Mouse (Mus musculus) lung, embryonic 14.5 days (tissue): ENCODE data around the gene Lrmda. TPM values are rescaled to one million over a fixed set of nuclear protein-coding genes. Genes with fewer than 3 reads are reported as not detected.

ENCODE experiments used
- ATAC-seq: fragments of 200-750 bp; cut with Nextera tagmentation; 2 replicates; pipeline ENCODE4 v1.8.0; 2017; ENCODE audit warnings: mild to moderate bottlenecking, moderate TSS enrichment, moderate library complexity; ENCODE audit not compliant: insufficient read depth
- DNase-seq: peaks from one replicate; pipeline ENCODE4 v3.0.0-alpha.2; 2015
- H3K27ac ChIP-seq: fragments of 300-500 bp; sonication (generic); 2 replicates; pipeline ENCODE4 v1.5.1; 2014; ENCODE audit warnings: low read depth, mild to moderate bottlenecking, moderate library complexity
- H3K27me3 ChIP-seq: fragments of 300-500 bp; sonication (generic); 2 replicates; pipeline ENCODE4 v1.6.1; 2014; ENCODE audit warnings: low read length, control low read depth; ENCODE audit not compliant: insufficient read depth
- H3K36me3 ChIP-seq: fragments of 300-500 bp; sonication (generic); 2 replicates; pipeline ENCODE4 v1.6.1; 2014; ENCODE audit warnings: control low read depth; ENCODE audit not compliant: insufficient read depth
- H3K4me1 ChIP-seq: fragments of 300-500 bp; sonication (generic); 2 replicates; pipeline ENCODE4 v1.6.1; 2014; ENCODE audit warnings: antibody characterized with exemption, control low read depth; ENCODE audit not compliant: insufficient read depth
- H3K4me2 ChIP-seq: fragments of 300-500 bp; sonication (generic); 2 replicates; pipeline ENCODE4 v1.6.1; 2014; ENCODE audit warnings: mild to moderate bottlenecking
- H3K4me3 ChIP-seq: fragments of 300-500 bp; sonication (generic); 2 replicates; pipeline ENCODE4 v1.5.1; 2014; ENCODE audit warnings: low read depth, low read length
- H3K9ac ChIP-seq: fragments of 300-500 bp; sonication (generic); 2 replicates; pipeline ENCODE4 v1.6.1; 2014
- H3K9me3 ChIP-seq: fragments of 300-500 bp; sonication (generic); 2 replicates; pipeline ENCODE4 v1.6.1; 2016; ENCODE audit warnings: low read depth, low read length, control low read depth
- CTCF ChIP-seq: IDR thresholded peaks from 2 replicates; pipeline ENCODE4 v1.5.1; 2016; ENCODE audit warnings: antibody characterized with exemption, low read depth
- WGBS: fragments of 180-500 bp; shearing (Covaris S2); extraction: QIAGEN DNeasy Blood & Tissue Kit; methylation state at CpG from one replicate; pipeline ENCODE4 v1.1.7; 2014; 5-methylcytosine and 5-hydroxymethylcytosine counted together
- polyA plus RNA-seq: library from polyadenylated mRNA; unstranded; fragments of >200 nt; fragmentation: Nextera tagmentation; extraction: Ambion mirVana; gene quantifications from 2 replicates; pipeline ENCODE4 v1.2.1, GENCODE M21; 2014

Lrmda gene
- polyA plus RNA-seq, 1 experiment from 2014 or later: 1.1 TPM

DNA sequence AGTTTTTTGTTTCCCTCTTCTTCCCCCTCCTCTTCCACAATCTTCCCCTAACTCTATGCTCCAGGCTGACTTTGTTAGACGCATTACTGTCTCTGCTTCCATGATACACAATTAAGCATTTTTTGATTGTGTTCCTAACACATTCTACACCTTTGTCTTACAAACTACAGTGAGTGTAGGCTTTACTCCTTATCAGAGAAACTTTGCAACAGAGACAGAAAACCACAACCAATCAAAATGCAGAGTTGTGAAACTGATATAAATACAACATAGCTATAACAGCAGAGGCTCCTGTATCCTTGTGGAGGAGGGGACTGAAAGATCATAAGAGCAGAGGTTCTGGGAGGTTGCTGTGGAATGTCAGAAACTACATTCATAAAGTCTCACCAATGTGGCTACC, 933.5 kb downstream of the Lrmda start:
- Histone ChIP-seq H3K9ac (no peak overlapping the region), H3K27ac (no peak overlapping the region), H3K4me3 (no peak overlapping the region), H3K36me3 (no peaks in the 10 kb centered on the region), H3K27me3 (no peaks in the 10 kb centered on the region), H3K4me1 (no peaks in the 10 kb centered on the region), H3K4me2 (no peak overlapping the region), H3K9me3 (no peaks in the 10 kb centered on the region)
- 69% methylated on average over 1 of the region's 1 CpGs for WGBS
- ATAC-seq: no peak
- no peak for TF ChIP-seq CTCF
- no peak for DNase-seq

DNA sequence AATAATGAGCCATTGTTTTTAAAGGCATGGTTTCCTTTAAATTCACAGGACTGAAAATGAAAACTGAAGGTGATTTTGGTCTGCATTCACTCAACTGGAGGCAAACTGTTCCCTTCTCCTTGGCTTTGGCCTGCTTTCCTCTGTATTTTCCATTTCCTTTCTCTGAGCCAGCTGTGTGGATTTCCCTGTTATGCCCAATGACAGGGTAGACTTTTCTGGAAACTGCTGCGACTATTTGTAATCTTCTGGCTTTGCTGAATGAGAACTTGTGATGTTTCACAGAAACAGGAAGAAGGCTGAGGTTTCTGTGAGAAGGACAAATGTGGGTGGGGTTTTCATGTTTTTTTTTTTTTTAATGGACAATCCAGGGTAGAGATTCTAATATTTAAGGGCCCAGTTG, 940.7 kb downstream of the Lrmda start:
- Histone ChIP-seq H3K27me3 (no peaks in the 10 kb centered on the region), H3K4me2 (no peak overlapping the region), H3K9me3 (no peaks in the 10 kb centered on the region), H3K4me3 (no peak overlapping the region), H3K9ac (no peak overlapping the region), H3K27ac (no peak overlapping the region), H3K36me3 (no peaks in the 10 kb centered on the region), H3K4me1 (no peaks in the 10 kb centered on the region)
- DNase-seq: no peak
- no peak for ATAC-seq
- 80% methylated on average over 1 of the region's 1 CpGs for WGBS
- TF ChIP-seq CTCF: no peak

DNA sequence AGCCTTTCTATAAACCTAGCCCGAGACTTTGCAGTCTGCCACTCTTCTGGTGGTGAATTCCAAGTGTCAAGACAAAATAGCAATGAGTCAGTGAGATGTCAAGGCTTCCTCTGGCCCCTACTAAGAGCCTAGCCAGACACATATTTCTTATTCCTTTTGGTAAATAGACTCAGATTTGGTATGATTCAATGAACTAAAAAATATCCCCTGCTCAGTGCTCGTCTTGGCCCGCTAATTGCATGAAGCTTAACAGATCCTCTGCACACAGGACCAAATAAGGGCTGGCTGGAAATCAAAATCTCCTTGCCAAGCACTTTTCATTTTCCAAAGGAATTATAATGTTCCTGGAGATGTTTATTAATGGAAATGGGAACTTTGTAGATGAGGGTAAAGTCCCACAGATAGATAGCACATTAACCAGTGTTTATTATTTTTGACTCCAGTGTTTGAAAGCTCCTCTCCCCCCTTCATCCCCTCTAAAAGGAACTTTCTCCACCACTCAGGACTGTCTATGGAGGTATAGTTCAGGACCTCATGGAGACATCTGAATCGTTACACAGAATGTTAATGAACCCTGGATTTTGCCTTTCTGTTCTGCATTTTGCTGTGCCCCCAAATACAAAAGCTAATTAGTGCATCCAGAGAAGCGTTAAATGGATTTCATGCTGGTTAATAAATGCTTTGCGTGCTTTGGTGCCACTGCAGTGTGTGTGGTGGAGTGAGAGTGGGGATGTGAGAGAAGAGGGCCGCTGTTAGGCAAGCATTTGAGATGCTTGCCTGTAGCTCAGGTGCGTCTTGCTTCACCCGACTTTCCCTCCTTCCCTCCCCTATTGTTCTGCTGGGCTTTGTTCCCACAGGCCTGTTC, 945.5 kb downstream of the Lrmda start:
- no peaks in the 10 kb centered on the region for H3K27me3 ChIP-seq
- H3K4me1 ChIP-seq: no peaks in the 10 kb centered on the region
- no peak overlapping the region for H3K4me2 ChIP-seq
- 71% methylated on average over 9 of the region's 9 CpGs for WGBS
- ATAC-seq: no peak
- H3K9ac ChIP-seq: no peak overlapping the region
- H3K4me3 ChIP-seq: no peak overlapping the region
- peak; percentile 34 for DNase-seq
- H3K36me3 ChIP-seq: no peaks in the 10 kb centered on the region
- no peak for TF ChIP-seq CTCF
- no peaks in the 10 kb centered on the region for H3K9me3 ChIP-seq
- H3K27ac ChIP-seq: no peak overlapping the region

DNA sequence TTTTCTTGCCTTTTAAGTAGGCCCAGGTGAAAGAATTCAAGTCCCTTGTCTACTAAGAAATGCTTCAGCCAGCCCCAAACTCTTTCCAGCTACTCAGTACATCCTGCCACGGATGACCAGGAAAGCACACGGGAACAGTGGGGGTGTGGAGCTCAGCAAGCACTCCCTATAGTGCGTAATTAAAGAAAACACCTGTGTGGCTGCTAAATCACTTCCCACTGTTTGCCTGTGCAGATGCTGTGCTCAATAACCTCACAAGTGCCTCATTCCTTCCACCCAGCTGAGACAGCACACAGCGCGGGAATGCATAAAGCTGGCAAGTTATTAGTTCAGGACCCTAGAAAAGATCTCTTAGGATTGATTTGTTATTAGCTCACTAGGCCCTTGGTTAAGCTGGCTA, 949.2 kb downstream of the Lrmda start:
- no peak for TF ChIP-seq CTCF
- ATAC-seq (no peak), DNase-seq (no peak)
- Histone ChIP-seq H3K4me3 (no peak overlapping the region), H3K27ac (no peak overlapping the region), H3K36me3 (no peaks in the 10 kb centered on the region), H3K4me1 (no peaks in the 10 kb centered on the region), H3K27me3 (no peaks in the 10 kb centered on the region), H3K9ac (no peak overlapping the region), H3K4me2 (no peak overlapping the region), H3K9me3 (no peaks in the 10 kb centered on the region)
- 70% methylated on average over 5 of the region's 5 CpGs for WGBS

DNA sequence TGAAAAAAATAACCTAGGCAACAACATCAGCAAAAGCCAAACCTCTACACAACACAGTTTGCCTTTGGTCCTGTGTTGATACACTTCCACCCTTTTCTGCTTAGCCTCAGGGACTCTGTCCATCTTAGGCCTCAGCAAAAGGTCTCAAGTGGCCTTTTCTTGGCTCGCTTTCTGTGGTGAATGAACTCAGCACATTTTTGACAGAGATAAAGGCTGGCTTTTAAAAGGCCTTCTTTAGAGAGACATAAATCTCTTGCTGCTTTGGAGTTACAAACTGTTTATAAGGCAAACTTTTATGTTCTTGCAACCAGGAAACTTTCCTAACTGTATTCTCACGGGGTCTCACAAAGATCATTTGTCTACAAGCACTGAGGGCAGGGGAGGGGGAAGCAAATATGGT, 967.2 kb downstream of the Lrmda start:
- DNase-seq: peak; percentile 13
- ATAC-seq: no peak

DNA sequence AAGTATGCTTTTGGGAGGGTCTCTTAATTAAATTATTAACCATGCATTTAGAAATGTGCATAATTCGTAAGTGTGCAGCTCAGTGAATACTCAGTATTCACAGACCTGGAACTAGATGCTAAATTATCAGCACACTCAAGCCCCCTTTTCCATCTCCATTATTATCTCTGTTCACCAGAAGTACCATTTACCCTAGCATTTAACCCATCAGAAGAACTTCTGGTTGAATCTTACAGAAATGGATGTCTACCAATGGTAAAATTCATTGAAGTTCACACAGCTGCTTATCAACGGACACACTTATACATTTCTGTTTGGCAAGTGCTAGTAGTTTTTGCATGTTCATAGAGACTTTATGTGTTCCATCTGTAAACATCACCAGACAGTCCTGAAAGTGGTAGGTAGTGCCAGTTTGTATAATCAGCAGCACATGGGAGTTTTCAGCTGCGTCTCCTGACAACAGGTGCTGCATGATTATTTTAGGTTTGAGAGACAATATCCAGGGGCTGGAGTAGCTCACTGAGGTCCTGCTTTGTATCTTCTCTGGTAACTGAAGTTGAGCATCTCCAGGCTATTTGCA, 968.7 kb downstream of the Lrmda start:
- H3K4me3 ChIP-seq: no peak overlapping the region
- H3K9me3 ChIP-seq: no peaks in the 10 kb centered on the region
- H3K36me3 ChIP-seq: no peaks in the 10 kb centered on the region
- no peak overlapping the region for H3K27ac ChIP-seq
- no peaks in the 10 kb centered on the region for H3K27me3 ChIP-seq
- no peak overlapping the region for H3K9ac ChIP-seq
- no peak for DNase-seq
- H3K4me2 ChIP-seq: no peak overlapping the region
- H3K4me1 ChIP-seq: no peaks in the 10 kb centered on the region
- TF ChIP-seq CTCF: no peak
- ATAC-seq: no peak
- WGBS: 77% methylated on average over 3 of the region's 3 CpGs

More for the DNA sequence above, 967.2 kb downstream of the Lrmda start:
- no peak for TF ChIP-seq CTCF
- H3K4me1 ChIP-seq: no peaks in the 10 kb centered on the region
- no peak overlapping the region for H3K4me2 ChIP-seq
- no peaks in the 10 kb centered on the region for H3K36me3 ChIP-seq
- H3K9ac ChIP-seq: no peak overlapping the region
- no peaks in the 10 kb centered on the region for H3K27me3 ChIP-seq
- H3K27ac ChIP-seq: no peak overlapping the region
- H3K4me3 ChIP-seq: no peak overlapping the region
- no peaks in the 10 kb centered on the region for H3K9me3 ChIP-seq
- WGBS: 54% methylated on average over 2 of the region's 2 CpGs

DNA sequence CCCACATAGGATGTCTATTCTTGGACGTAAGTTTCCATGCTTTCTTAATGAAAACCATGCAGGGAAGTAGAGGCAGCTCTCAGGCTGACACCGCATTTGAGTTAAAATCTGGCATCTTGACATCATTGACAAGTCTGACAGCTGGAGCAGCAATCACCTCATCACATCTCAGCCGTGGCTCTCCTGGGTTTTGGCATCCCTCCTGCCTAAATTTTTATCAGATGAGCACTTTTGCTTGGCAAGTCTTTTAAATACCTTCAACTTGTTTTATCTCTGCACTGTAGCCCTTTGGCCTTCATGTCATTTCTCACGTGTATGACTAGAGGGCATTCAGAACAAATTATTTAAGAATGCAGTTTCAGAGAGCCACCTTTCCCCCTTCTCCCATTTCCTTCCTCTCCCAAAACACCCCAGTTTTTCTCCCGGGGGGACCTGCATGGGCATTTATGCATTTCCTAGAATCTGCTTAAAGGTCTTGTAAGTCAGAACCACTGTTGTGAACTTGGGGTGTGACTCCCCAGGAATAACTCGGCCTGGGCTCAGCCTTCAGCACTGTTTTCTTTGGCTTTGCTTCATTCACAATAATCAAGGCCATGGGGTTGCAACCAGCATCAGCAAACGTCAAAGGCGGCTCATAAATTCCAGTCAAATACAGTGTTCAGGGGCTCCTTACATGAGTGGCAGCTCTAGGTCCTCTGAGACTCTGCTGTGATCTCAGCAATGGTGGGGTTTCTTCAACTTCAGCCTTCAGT, 975.8 kb downstream of the Lrmda start:
- H3K4me1 ChIP-seq: no peaks in the 10 kb centered on the region
- WGBS: 37% methylated on average over 8 of the region's 8 CpGs
- H3K4me3 ChIP-seq: no peak overlapping the region
- no peak overlapping the region for H3K4me2 ChIP-seq
- ATAC-seq (no peak), DNase-seq (peak; percentile 29)
- H3K27me3 ChIP-seq: no peaks in the 10 kb centered on the region
- no peak overlapping the region for H3K9ac ChIP-seq
- TF ChIP-seq CTCF: no peak
- no peaks in the 10 kb centered on the region for H3K36me3 ChIP-seq
- no peak overlapping the region for H3K27ac ChIP-seq
- H3K9me3 ChIP-seq: no peaks in the 10 kb centered on the region
